Mouse (Mus musculus): Measurements from ENCODE around the gene Uchl5. TPM values are rescaled to one million over a fixed set of nuclear protein-coding genes. Genes with fewer than 3 reads are reported as not detected.

Gene Uchl5
- polyA plus RNA-seq, 1 experiment from 2014 or later: 91.9 TPM

DNA sequence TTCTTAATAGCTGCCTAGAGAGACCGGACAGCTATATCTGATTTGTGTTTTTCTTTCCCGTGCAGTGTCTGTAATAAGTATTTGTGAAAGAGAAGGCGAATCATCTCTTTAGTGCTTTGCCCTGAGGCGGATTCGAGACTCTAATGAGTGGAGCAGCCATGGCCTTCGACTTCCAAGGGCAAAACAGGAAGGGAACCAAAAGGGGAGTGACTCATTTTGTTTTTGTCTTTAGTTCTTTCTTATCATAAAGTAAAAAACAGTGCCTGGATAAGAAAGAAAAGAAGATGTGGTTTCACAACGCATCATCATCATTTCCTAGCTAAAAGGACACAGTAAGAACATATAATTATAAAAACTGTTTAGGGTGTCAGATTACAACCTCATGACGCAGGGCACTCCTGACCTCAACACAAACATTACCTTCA, 76.6 kb downstream of the Uchl5 start:
- ATAC-seq (ENCODE audit: insufficient number of reproducible peaks, insufficient read depth, low FRiP score, low TSS enrichment, low read depth): no peak
- no peak overlapping the region for H3K27ac ChIP-seq
- H3K4me2 ChIP-seq: no peak overlapping the region
- H3K9me3 ChIP-seq: no peaks in the 10 kb centered on the region
- 63% methylated on average over 8 of the region's 8 CpGs for WGBS
- H3K4me3 ChIP-seq (replicated peaks): no peak overlapping the region
- no peaks in the 10 kb centered on the region for H3K27me3 ChIP-seq
- no peak overlapping the region for H3K9ac ChIP-seq (replicated peaks)
- H3K4me1 ChIP-seq (replicated peaks): 0 out of 2 replicates have a peak, but pooled peaks cover 3% of the 10 kb centered on the region
- no peaks in the 10 kb centered on the region for H3K36me3 ChIP-seq

DNA sequence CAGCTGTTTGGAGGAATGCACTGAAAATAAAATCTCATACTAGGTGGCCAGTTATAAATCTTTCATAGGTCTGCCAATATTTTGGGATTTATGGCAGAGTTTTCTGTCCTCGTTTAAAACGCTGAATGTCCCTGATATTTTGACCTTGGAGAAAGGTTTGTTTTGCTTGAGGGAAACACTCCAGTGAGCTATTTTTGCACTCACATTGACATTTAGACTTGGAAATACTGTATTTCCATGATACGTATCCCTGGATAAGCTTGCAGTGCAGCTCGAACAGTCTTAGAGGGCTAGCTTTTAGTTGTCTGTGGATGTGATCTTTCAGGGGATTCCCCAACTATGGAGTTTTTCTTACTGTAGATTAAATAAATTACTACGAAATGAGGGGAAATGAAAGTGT, 78.6 kb downstream of the Uchl5 start:
- ATAC-seq (ENCODE audit: insufficient number of reproducible peaks, insufficient read depth, low FRiP score, low TSS enrichment, low read depth): no peak
- Histone ChIP-seq H3K4me3 (replicated peaks) (no peak overlapping the region), H3K4me2 (no peak overlapping the region), H3K27me3 (no peaks in the 10 kb centered on the region), H3K4me1 (replicated peaks) (0 out of 2 replicates have a peak, but pooled peaks cover 3% of the 10 kb centered on the region), H3K9ac (replicated peaks) (no peak overlapping the region), H3K9me3 (no peaks in the 10 kb centered on the region), H3K27ac (no peak overlapping the region), H3K36me3 (no peaks in the 10 kb centered on the region)
- 68% methylated on average over 5 of the region's 5 CpGs for WGBS

Other genes with a start within 250 kb of the Uchl5 start
- gene B3galt2, start 136.6 kb upstream of the Uchl5 start, polyA plus RNA-seq (2016; fragmentation: Nextera tagmentation; extraction: Ambion mirVana): 0.70 TPM in 2 replicates
- 33.7 and 39.7 TPM in 2 replicates for gene Cdc73, start 74.4 kb upstream of the Uchl5 start, polyA plus RNA-seq (2016; fragmentation: Nextera tagmentation; extraction: Ambion mirVana)
- 119 and 122 TPM in 2 replicates for gene Glrx2, start 60.9 kb upstream of the Uchl5 start, polyA plus RNA-seq (2016; fragmentation: Nextera tagmentation; extraction: Ambion mirVana)
- 24.2 and 28.7 TPM in 2 replicates for gene Trove2, start 204 bp upstream of the Uchl5 start, polyA plus RNA-seq (2016; fragmentation: Nextera tagmentation; extraction: Ambion mirVana)
- gene Rgs2, start 226.9 kb downstream of the Uchl5 start, polyA plus RNA-seq (2016; fragmentation: Nextera tagmentation; extraction: Ambion mirVana): 32.1 and 35.3 TPM in 2 replicates